Mouse (Mus musculus): ENCODE data around the gene Irx6.

Irx6 gene

GRCm38 (mm10) chr8:92721936-92722321 is 47.8 kb downstream of the Irx6 start:
- DNase-seq (ENCODE audit: low spot score in 2 of 2): no peak

- no peak for DNase-seq (ENCODE audit: low spot score in 2 of 2)
These were observed 49.2 kb downstream of the Irx6 start for GRCm38 (mm10) chr8:92723320-92723719.

DNA sequence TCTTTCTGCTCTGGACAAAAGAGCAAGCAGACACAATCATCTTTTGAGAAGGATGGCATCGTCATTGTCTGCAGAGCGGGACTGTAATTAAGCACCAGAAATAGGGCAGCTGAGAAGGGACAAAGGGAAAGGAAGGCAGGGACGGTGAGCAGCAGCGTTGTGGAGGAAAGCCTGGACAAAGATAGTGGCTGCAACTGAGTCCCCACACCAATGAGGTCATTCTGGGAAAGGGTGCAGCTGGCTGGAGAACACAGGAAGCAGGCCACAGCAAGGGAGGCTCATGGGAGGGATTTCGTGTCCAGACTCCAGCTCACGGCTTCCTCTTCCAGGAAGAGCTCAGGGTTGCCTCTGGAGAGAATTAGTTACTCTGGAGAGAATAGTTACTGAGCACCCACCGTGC is 49.9 kb downstream of the Irx6 start:
- DNase-seq (ENCODE audit: low spot score in 2 of 2): no peak

DNA sequence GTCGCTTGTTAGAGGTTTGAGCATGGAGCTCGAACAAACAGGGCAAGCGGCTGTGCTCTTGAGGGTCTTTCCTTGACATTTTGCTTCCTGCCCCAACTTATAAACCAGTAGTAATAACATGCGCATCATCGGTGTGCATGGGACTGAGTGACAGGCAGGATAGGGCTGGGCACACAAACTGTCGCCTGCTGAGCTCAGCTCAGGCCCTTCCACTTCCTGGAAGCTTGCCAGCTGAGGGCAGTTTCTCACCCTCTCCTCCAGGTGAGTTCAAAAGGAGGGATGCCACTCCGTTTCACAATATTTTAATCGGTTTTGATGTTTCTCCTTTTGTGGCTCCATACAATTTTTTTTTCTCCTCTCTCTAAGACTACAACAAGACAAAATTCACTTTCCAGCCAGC is 50.3 kb downstream of the Irx6 start:
- no peak for DNase-seq (ENCODE audit: low spot score in 2 of 2)

All from spleen, postnatal 4 days (tissue).